Mouse (Mus musculus) liver, embryonic 14.5 days (tissue): ENCODE results near the gene Gabrb2.

ENCODE experiments used
- CTCF ChIP-seq: IDR thresholded peaks from 2 replicates; pipeline ENCODE4 v1.5.1; 2016; ENCODE audit warnings: antibody characterized with exemption, low read depth, control low read depth
- EP300 ChIP-seq: IDR thresholded peaks from 2 replicates; pipeline ENCODE4 v1.6.1; 2016; ENCODE audit warnings: antibody characterized with exemption, low read depth

DNA sequence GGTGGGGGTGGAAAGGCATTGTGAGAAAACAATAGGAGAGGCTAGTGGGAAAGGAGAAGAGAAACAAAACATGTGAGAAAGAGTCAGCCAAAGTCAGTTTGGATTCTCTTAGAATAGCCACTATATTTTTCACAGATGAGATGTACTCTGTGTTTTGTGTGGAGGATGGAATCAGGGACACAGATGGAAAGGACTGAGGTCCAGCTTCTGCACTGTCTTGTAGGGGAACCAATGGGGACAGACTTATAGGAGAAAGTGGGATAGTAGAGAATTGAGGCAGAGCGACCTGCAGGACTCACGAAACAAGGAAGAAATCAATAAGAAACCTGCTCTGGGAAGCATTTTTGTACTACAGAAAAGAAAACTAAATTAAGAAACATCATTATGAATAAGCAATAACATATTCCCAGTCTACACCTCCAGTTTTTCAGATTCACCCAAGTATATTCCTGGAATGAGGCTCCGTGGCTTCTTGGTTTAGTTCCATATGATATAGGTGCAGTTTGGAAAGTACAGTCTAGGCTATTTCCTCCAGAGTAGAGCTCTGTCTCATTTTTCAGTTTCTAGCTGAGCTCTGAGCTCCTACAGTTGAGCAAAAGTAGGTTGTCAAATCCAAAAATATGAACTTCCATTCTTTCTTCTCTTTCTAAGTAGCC, 108.8 kb downstream of the Gabrb2 start:
- TF ChIP-seq EP300, result no peak
- no peak for TF ChIP-seq CTCF
